Mouse (Mus musculus) CD4-positive, CD25-positive, alpha-beta regulatory T cell, adult 4 months (primary cell): ENCODE measurements around the gene Opcml. TPM values are rescaled to one million over a fixed set of nuclear protein-coding genes. Genes with fewer than 3 reads are reported as not detected.

Source experiments
- ATAC-seq: one replicate; pipeline ENCODE4 v1.8.0; 2017
- polyA plus RNA-seq, 2 experiments: library from polyadenylated mRNA; unstranded; fragments of 100-300 nt; shearing (Covaris generic); gene quantifications; one replicate each; pipeline ENCODE4 v1.2.1; 2017

The Opcml gene
- polyA plus RNA-seq = not detected

DNA sequence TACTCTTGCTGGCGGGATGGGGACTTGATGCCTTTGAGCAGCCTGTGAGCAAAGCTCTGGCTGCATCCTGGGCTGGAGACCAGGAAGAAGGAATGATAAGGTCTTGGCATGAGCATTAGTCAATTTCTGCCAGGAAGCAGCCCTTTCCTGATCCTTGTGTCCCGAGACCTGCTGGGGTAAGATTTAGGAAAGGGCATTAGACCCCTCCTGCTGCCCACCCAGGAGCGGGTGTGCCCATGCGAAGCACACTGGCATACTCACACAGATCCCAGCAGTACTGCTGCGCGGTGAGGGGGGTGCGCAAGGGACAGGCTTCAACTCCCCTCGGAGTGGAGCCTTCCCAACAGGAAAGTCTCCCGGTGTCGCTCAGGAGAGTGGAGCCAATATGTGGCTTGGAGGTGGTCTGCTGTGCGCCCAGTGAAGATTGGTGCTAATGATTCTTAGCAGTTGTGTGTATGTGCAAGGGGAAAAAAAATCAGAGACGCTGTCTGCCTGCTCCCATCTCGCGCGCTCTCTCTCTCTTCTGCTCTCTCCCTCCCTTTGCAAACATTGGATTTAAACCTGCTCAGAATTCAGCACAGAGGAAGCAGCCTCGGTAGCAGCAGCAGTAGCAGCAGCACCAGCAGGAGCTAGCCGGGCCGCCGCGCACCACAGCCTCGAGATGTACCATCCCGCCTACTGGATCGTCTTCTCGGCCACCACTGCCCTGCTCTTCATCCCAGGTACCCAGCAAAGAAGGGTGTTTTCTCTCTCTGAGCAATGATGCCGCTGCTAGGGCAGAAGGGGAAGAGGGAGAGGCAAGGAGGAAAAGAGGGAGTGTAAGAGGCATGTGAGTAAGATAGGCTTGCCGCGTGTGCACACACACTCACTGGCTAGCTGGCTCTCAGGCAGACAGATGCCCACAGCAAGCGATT is at the start of gene Opcml:
Opcml (plus strand) TSS at position 51 of the 914 bp plus-strand sequence.
- no peak for ATAC-seq

DNA sequence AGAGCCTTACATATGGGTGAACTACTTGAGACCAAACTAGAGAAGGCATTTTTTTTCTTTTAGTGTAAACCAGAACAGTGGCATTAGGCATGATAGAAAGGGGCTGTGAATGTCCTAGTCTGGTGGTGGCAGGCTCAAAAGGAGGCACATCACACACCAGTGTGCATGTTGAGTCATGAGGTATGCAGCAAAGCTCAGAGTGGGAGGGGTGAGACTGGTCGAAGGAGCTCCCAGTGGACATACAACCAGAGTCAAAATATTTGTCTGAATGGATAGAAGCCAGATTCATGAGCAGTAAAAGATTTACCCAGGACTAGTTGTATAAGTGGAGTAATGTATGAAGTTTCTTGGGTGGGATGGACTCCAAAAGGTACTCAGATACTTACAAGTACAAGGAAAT is 31.9 kb upstream of the Opcml start:
- no peak for ATAC-seq

GRCm38 (mm10) chr9:27761196-27761595 is 29.4 kb upstream of the Opcml start:
- ATAC-seq = no peak

- no peak for ATAC-seq
Measured at GRCm38 (mm10) chr9:27766446-27766845, 24.1 kb upstream of the Opcml start.

- no peak for ATAC-seq
Measured at GRCm38 (mm10) chr9:27767196-27767900, 23.2 kb upstream of the Opcml start.

- ATAC-seq = no peak
Measured at GRCm38 (mm10) chr9:27768788-27769187, 21.8 kb upstream of the Opcml start.

GRCm38 (mm10) chr9:27781291-27781993 is 9.1 kb upstream of the Opcml start:
- no peak for ATAC-seq

GRCm38 (mm10) chr9:27781994-27782337 is 8.6 kb upstream of the Opcml start:
- ATAC-seq = no peak

DNA sequence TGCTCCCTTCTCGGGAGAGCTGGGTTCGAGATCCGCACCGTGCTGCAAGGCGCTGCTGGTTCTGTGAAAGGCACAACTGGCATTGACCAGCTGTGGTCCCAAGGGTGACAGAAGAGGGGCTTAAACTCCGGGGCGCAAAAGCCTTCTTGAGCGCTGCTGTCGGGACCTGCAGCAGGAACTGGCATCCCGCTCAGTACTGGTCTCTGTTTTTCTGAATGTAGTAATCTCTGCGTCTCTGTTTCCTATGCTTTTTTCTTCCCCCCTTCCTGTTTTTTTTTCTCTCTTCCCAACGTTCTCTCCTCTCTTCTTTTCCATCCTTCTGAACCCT is 1.0 kb downstream of the Opcml start:
- ATAC-seq = no peak

- no peak for ATAC-seq
Measured at GRCm38 (mm10) chr9:27792226-27792625, 1.7 kb downstream of the Opcml start.

GRCm38 (mm10) chr9:27792994-27793393 is 2.4 kb downstream of the Opcml start:
- ATAC-seq = no peak

DNA sequence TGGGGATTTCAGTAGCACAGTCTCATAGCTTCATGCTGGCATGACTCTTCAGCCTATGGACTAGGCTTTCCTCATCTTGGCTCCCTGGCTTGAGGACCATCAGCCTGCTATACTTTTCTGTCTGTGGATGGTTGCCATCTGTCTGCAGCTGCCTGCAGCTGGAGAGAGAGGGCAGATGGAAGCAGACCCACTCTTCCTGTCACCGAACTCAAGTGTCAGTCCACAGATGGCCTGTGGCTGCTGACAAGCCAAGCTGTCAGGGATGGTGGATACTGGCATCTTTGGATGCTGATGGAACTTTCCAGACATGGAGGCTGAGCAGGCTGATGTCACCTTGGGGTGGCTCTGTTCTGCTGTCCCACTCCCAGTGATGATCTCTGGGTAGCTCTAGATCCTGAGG is 6.0 kb downstream of the Opcml start:
- ATAC-seq = no peak

DNA sequence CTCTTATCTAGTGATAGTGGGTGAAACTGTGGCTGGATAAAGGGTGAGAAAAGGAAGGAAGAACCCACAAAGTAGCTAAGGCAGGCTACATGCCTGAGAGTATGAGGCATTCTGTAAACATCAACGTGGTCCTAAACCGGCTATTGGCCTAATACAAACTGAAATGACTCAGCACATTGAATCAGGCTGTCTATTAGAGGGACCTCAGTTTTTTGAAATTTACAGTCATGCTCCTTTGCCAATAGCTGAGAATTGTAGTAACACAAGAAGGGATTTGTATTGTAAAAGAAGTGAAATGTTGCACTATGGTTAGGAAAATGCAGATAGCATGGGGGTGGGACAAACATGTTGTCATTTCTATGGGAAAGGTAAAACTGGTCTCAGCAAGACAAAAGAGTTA is 10.4 kb downstream of the Opcml start:
- no peak for ATAC-seq

DNA sequence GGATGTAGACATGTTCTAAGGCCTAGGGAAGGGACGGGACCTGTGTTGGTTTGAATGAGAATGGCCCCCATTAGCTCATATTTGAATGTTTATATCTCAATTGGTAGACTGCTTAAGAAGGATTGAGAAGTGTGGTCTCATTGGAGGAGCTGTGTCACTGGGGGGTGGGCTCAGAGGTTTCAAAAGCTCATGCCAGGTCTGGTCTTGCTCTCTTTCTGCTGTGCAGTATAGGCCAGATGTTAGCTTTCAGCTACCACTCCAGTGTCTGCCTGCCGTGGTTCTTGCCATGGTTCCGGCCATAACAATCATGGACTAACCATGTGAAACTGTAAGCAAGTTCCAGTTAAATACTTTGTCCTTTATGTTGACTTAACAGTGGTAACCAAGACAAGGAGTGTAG is 11.2 kb downstream of the Opcml start:
- no peak for ATAC-seq

DNA sequence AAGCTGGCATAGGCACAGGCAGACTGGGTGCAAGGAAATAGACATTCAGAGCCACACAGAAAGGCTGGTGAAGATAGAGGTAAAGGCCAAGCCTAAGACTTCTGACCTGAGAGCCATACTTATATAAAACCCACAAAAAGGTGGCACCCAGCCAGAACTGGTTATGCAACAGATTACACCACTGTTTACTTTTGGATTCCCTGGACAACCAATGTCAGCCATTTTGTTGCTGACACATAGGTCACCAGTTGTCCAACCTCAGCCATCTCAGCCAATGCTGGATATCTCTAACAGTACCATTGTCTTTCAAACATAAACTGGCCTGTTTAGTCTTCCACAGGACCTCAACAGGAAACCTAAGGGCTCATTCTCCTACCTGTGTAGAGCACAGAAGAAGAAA is 11.8 kb downstream of the Opcml start:
- ATAC-seq = no peak

DNA sequence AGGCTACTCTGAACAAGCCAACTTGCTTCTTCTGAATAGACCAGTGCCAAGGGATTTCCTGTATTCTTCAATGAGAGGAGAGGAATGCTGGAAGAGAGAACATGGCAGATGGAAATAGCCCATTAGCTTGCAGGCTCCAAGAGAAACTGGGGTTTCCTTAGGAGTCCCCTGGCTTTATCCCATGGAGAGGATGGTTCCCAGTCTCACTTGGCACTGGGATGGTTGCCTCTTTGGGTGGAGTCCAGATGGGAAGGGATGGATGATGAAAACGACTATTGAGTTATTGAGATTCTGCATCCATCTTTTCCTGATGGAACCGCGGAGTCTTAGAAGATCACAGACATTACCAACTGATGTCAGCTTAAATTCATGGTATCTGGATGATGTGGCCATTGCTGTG is 13.9 kb downstream of the Opcml start:
- no peak for ATAC-seq

DNA sequence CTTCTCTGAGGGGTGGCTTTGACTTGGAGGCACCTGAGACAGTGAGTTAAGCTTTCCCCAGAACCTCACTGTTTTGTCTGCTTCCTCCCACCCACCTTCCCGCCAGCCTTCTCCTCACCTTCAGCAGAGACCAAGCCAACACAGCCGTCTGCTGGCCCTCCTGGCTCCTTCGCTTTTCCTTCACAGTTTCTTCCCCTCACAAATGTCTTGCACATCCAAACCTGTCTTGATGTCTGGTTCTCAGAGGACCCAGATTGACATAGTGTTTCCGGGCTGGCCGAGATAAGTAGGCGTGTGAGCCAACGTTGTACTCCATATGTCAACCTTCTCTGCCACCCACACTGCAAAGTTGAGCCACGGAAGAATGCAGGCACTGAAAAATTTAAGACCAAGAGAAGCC is 19.2 kb downstream of the Opcml start:
- no peak for ATAC-seq

DNA sequence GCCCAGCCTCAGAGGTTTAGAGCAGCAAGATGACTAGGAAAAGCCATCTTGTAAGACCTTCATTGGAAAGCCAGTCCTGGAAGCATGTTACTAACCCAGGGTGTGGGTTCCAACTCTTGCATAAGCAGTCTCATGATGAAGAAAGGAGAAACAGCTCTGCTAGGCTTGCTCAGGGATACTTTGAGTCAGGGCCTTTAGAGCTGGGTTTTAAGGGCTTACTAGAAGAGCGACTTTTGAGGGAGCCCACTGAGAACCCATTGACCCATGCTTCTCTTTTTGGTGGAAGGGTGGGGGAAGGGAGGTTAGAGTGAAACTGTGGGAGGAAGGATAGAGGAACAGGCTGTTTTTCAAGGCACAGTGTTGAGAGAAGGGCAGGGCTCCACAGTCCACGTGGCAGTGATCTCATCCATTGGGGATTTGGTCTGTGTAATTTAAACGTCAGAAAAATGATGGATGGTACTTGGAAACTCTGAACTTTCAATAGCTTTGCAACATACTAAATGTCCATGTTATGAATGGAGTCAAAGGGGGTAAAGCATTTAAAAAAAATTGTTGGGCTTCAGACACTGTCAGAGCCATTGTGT is 22.7 kb downstream of the Opcml start:
- no peak for ATAC-seq

GRCm38 (mm10) chr9:27814161-27814560 is 23.6 kb downstream of the Opcml start:
- no peak for ATAC-seq

DNA sequence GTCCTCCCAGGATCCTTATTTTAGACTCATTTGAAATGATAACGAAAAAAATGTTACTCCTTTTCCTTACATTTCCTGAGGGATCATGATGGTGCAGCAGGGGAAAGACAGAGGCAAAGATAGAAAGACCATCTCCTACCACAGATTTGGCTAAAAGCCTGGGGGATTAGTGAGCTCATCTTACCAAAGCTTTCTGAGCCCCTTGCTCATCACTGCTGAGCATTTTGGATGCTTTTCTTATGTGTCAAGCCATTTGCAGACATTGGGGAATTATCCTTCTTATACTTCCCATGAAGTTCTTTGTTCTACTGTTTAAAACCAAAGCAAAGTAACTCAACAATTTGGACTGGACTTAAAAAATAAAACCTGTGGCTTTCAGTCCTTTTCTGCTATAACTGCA is 30.6 kb downstream of the Opcml start:
- no peak for ATAC-seq

DNA sequence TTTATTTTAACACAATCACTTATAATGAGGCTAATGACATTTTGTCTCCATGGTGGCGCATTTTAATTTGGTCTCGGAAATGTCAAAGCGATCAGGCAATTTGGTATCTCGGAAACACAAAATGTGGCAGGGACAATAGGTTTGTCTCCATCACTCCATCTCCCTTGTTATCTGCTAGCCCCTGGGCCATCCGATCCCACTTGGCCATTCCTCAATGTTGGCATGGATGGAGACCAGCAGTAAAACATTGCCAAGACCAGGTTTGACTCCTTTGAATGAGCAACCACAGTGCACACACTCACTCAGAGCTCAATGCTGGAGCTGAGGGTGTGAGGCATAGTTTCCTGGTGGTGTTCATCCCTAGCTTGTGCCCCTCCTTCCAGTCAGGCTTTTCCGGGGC is 32.1 kb downstream of the Opcml start:
- ATAC-seq = no peak

DNA sequence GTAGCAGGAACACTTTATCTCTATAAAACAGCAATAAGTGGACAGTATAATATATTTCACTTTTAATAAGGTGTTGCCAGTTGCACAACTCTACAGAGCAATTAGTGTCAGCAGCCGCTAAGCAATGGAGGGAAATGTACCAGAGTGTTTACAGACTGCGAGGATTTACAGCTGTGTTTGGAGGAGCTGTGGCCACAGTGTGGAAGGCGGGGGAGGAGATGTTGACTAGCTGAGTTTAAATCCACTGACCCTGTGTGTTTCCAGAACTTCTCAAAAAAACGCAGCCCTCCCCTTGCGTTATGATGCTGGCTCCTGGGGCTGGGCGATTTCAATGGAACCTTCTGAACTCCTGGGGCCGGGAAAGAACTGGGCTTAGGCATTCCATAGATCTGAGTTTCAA is 33.8 kb downstream of the Opcml start:
- ATAC-seq = no peak

DNA sequence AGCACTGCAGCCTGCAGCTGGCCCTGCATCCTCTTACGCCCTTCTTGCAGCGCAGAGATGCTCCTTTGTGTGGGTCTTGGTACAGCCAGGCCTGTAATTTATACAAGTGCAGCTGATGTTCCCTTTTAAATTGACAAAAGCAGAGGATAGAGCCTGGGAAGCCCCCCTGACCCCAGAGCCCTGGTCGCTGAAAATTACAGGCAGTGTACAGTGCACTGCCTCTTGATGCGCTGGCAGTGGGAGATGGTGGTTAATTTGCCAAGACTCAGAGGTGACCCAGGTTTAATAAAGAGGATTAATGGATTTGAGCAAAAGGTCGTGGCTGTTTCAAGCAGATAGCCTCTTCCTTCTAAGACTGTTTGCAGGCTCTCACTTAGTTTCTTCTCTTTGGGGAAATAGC is 39.9 kb downstream of the Opcml start:
- ATAC-seq = no peak
